Mouse (Mus musculus) forebrain, embryonic 14.5 days (tissue): Measurements from ENCODE around the gene Ift57. TPM values are rescaled to one million over a fixed set of nuclear protein-coding genes. Genes with fewer than 3 reads are reported as not detected.

ENCODE experiments used
- ATAC-seq: fragments of 200-750 bp; cut with Nextera tagmentation; 2 replicates; pipeline ENCODE4 v1.8.0; 2017; ENCODE audit warnings: mild to moderate bottlenecking, moderate library complexity
- DNase-seq: peaks from one replicate; pipeline ENCODE4 v3.0.0-alpha.2; 2015; ENCODE audit warnings: low spot score
- H3K27ac ChIP-seq: fragments of 300-500 bp; sonication (generic); 2 replicates; pipeline ENCODE4 v1.5.1; 2014; ENCODE audit warnings: low read depth, mild to moderate bottlenecking, control low read depth, low read length, moderate library complexity
- H3K27me3 ChIP-seq: fragments of 300-500 bp; sonication (generic); replicated peaks from 2 replicates; pipeline ENCODE4 v1.6.1; 2014; ENCODE audit warnings: low read length, control low read depth, mixed read lengths; ENCODE audit not compliant: control insufficient read depth, insufficient read depth
- H3K36me3 ChIP-seq: fragments of 300-500 bp; sonication (generic); 2 replicates; pipeline ENCODE4 v1.6.1; 2014; ENCODE audit warnings: low read length, control low read depth; ENCODE audit not compliant: control insufficient read depth, insufficient read depth
- H3K4me1 ChIP-seq: fragments of 300-500 bp; sonication (generic); 2 replicates; pipeline ENCODE4 v1.6.1; 2014; ENCODE audit warnings: antibody characterized with exemption, low read length, control low read depth; ENCODE audit not compliant: control insufficient read depth, insufficient read depth
- H3K4me2 ChIP-seq: fragments of 300-500 bp; sonication (generic); 2 replicates; pipeline ENCODE4 v1.6.1; 2014; ENCODE audit warnings: mild to moderate bottlenecking, control low read depth, low read length
- H3K4me3 ChIP-seq: fragments of 300-500 bp; sonication (generic); 2 replicates; pipeline ENCODE4 v1.5.1; 2014; ENCODE audit warnings: low read depth, low read length, control low read depth
- H3K9ac ChIP-seq: fragments of 300-500 bp; sonication (generic); 2 replicates; pipeline ENCODE4 v1.6.1; 2014; ENCODE audit warnings: mild to moderate bottlenecking, low read length, control low read depth, moderate library complexity
- H3K9me3 ChIP-seq: fragments of 300-500 bp; sonication (generic); replicated peaks from 2 replicates; pipeline ENCODE4 v1.6.1; 2016; ENCODE audit warnings: low read length, control low read depth, mixed read lengths; ENCODE audit not compliant: control insufficient read depth
- WGBS: fragments of 180-500 bp; shearing (Covaris S2); extraction: QIAGEN DNeasy Blood & Tissue Kit; methylation state at CpG from one replicate; pipeline ENCODE4 v1.1.7; 2014; 5-methylcytosine and 5-hydroxymethylcytosine counted together
- polyA plus RNA-seq: library from polyadenylated mRNA; unstranded; fragments of >200 nt; fragmentation: Nextera tagmentation; extraction: Ambion mirVana; gene quantifications from 2 replicates; pipeline ENCODE4 v1.2.1, GENCODE M21; 2014

Gene Ift57
- polyA plus RNA-seq, 1 experiment from 2014 or later: 38.1 TPM

DNA sequence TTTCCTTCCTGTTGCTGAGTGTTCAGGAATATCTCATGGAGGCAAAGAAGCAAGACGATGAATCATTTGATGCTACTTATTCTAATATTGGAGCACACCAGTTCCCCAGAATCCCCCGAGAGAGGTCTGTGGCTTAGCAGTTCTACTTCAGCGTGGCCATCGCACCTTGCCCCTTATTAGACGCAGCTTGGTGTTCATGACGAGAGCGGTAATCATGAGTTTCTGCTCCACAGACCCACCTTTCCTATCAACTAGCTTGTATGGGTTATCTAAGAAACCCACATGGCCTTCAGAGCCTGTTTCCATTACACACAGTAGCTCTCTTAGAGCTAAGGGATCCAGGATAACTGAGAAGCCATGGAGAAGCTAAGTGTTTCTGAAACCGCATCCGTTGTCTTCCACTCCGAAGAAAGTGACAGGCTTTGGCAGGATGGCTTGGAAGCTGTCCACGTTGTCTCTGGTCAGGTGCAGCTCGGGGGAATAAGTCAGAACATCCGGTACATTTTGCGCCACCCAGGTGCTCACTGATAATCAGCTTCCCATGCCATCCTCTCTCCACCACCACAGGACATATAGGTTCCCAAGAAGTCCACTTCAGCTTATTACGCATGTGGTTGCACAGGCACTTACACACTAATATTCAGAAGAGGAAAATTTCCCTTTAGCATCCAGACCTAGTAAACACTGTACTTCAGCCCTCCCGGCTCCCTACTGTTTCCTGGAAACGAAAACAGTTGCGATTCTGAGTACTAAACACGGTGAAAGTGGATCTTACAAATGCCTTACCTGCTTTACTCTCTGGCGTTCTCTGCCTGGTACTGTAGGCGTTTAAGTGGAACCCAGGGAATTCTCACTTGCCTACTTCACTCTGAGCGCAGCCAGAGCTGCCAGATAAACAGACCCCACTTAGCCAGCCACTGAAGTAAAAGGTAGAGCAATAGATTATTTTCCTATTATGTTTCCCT lies 76.3 kb downstream of the Ift57 start:
- ATAC-seq: no peak
- no peak for DNase-seq
- Histone ChIP-seq H3K4me2 (no peak overlapping the region), H3K9me3 (no peaks in the 10 kb centered on the region), H3K4me1 (no peaks in the 10 kb centered on the region), H3K36me3 (no peaks in the 10 kb centered on the region), H3K4me3 (no peak overlapping the region), H3K27ac (no peak overlapping the region), H3K9ac (no peak overlapping the region), H3K27me3 (no peaks in the 10 kb centered on the region)
- 89% methylated on average over 22 of the region's 22 CpGs for WGBS

DNA sequence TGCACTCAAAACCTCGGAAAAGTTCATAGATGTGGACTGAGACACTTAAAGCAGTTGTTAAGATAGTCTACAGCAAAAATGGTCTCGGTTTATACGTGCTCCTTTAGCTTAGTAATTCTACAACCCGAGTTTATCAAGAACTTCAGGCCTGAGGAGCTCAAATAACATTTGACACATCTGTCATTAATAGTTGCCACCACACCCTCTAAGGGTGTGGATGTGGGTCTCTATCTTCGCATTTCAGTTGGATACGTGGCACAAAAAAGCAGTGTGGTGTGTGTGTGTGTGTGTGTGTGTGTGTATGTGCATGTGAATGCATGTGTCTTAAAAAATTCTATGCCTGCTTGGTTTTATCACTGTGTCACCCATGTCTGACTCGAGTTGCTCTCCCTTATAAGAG lies 77.9 kb downstream of the Ift57 start:
- Histone ChIP-seq H3K27me3 (no peaks in the 10 kb centered on the region), H3K27ac (no peak overlapping the region), H3K9me3 (no peaks in the 10 kb centered on the region), H3K4me1 (no peaks in the 10 kb centered on the region), H3K4me3 (no peak overlapping the region), H3K4me2 (no peak overlapping the region), H3K36me3 (no peaks in the 10 kb centered on the region), H3K9ac (no peak overlapping the region)
- ATAC-seq: no peak
- WGBS: 88% methylated on average over 7 of the region's 7 CpGs
- no peak for DNase-seq

DNA sequence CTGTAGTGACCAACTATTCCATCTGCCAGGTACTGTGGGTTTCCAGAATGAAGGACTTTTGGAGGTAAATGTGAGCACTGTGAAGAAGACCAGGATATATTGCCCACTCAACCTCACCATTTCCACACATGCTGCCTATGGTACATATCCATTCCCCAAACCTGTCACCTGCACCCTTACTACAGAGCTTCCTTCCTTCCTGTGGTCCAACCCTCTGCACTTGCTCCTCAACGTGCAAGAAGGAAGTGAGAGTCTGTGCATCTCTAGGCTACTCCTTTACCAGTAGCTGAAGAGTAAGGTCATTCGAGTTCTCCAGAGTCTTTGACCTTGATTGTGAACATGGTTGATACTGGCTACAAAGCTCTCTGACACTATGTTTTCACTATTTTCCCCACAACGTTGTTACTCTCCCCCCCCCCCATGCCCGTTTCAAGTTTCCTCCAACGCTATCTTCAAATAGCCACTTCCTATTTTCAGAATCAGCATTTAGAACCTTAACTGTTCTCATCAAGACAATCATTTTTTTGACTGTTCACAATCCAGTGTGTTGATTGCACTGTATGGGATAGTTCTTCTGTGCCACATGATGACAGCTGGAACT lies 82.6 kb downstream of the Ift57 start:
- Histone ChIP-seq H3K4me2 (no peak overlapping the region), H3K27me3 (no peaks in the 10 kb centered on the region), H3K27ac (no peak overlapping the region), H3K4me3 (no peak overlapping the region), H3K9me3 (no peaks in the 10 kb centered on the region), H3K9ac (no peak overlapping the region), H3K36me3 (no peaks in the 10 kb centered on the region), H3K4me1 (no peaks in the 10 kb centered on the region)
- DNase-seq: no peak
- 93% methylated on average over 5 of the region's 5 CpGs for WGBS
- ATAC-seq: no peak

- no peak for DNase-seq
- Histone ChIP-seq H3K9me3 (no peaks in the 10 kb centered on the region), H3K4me1 (no peaks in the 10 kb centered on the region), H3K36me3 (no peaks in the 10 kb centered on the region), H3K27me3 (no peaks in the 10 kb centered on the region), H3K4me2 (no peak overlapping the region), H3K9ac (no peak overlapping the region), H3K4me3 (no peak overlapping the region), H3K27ac (no peak overlapping the region)
- no peak for ATAC-seq
These were observed 84.3 kb downstream of the Ift57 start for GRCm38 (mm10) chr16:49783369-49783768.

GRCm38 (mm10) chr16:49786116-49786515 lies 87.1 kb downstream of the Ift57 start:
- Histone ChIP-seq H3K9me3 (no peaks in the 10 kb centered on the region), H3K36me3 (no peaks in the 10 kb centered on the region), H3K9ac (no peak overlapping the region), H3K4me1 (no peaks in the 10 kb centered on the region), H3K4me3 (no peak overlapping the region), H3K27me3 (no peaks in the 10 kb centered on the region), H3K4me2 (no peak overlapping the region), H3K27ac (no peak overlapping the region)
- no peak for DNase-seq
- ATAC-seq: no peak
- WGBS: 95% methylated on average over 6 of the region's 6 CpGs

DNA sequence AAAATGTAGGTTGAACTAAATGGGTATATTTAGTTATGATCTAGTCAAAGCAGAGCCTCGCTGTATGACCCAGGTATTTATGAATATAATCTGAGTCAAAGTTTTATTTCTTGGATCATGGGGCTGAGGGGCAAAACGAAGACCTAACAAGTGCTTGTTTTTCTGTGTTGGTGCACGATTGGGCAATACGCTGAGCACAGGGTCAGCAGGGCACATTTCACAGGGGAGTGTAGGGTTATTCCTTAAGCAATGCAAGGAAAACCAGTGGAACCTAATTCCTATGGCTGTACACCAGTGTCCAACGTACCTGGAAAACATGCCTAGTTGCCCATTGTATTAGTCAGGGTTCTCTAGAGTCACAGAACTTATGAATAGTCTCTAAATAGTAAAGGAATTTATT lies 88.7 kb downstream of the Ift57 start:
- DNase-seq (no peak), ATAC-seq (no peak)
- 90% methylated on average over 5 of the region's 5 CpGs for WGBS
- Histone ChIP-seq H3K9ac (no peak overlapping the region), H3K4me3 (no peak overlapping the region), H3K36me3 (no peaks in the 10 kb centered on the region), H3K27ac (no peak overlapping the region), H3K9me3 (no peaks in the 10 kb centered on the region), H3K4me1 (no peaks in the 10 kb centered on the region), H3K4me2 (no peak overlapping the region), H3K27me3 (no peaks in the 10 kb centered on the region)

GRCm38 (mm10) chr16:49790575-49791465 lies 91.8 kb downstream of the Ift57 start:
- Histone ChIP-seq H3K36me3 (no peaks in the 10 kb centered on the region), H3K4me3 (no peak overlapping the region), H3K9ac (no peak overlapping the region), H3K4me1 (no peaks in the 10 kb centered on the region), H3K27ac (no peak overlapping the region), H3K4me2 (no peak overlapping the region), H3K9me3 (no peaks in the 10 kb centered on the region), H3K27me3 (no peaks in the 10 kb centered on the region)
- 91% methylated on average over 9 of the region's 9 CpGs for WGBS
- DNase-seq: no peak
- ATAC-seq: no peak

DNA sequence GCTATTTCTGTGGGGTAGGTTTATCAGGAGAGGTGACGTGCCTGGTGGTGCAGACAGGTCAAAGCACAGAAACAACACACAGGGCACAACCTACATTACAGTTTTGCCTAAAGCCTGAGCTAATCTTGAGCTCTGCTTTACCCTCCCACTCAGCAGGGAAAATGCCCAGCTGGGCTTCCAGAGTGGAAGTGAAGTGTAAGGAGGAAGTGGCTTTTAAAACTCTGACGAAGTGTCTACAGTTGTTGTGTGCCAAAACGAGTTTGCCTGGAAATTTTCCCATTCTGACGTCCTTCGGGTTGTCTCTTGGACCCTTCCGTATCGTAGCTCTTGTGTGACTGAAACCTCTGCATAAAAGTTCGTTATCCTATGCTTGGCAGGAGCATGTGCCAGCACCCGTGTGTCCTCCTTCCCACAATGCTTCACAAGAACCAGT lies 93.4 kb downstream of the Ift57 start:
- H3K27me3 ChIP-seq: no peaks in the 10 kb centered on the region
- no peaks in the 10 kb centered on the region for H3K4me1 ChIP-seq
- WGBS: 59% methylated on average over 9 of the region's 9 CpGs
- H3K36me3 ChIP-seq: no peaks in the 10 kb centered on the region
- no peak overlapping the region for H3K4me3 ChIP-seq
- H3K9ac ChIP-seq: no peak overlapping the region
- DNase-seq (no peak), ATAC-seq (no peak)
- H3K9me3 ChIP-seq: no peaks in the 10 kb centered on the region
- no peak overlapping the region for H3K27ac ChIP-seq
- H3K4me2 ChIP-seq: no peak overlapping the region
